Mouse (Mus musculus) cerebellum, adult 18-20 months (tissue): ENCODE results near the gene BC035044.
A peak's percentile ranks its signal among the peaks of the same experiment; 100 is the strongest.
"Not testable (repeated sequence)": the region's sequence is repeated elsewhere in the genome, so short reads cannot be mapped to it uniquely, and the experiment has no call there.

Source experiments
- DNase-seq, 2 experiments: peaks; one replicate each; pipeline ENCODE4 v3.0.0; 2021

Gene BC035044

DNA sequence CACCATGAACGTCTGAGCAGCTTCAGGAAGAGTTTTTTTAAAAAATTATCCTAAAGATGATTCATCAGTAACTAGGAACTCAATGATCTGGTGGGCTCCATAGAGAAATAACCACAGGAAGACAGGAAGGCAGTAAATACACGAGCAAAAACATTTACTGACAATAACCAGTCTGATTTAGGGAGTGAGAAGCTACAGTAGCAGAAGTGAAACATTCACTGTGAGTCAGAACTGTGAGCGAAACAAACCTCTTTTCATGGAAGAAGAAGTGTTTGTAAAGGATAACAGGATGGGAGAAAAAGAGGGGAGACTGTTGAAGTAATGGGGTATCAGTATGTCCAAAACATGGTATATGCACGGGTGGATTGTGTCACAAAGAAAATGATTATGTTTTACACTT is 61.1 kb downstream of the BC035044 start:
- no peak for DNase-seq

- DNase-seq, result no peak
These were observed 64.1 kb downstream of the BC035044 start for GRCm38 (mm10) chr6:128826781-128827180.

GRCm38 (mm10) chr6:128826132-128826531 is 64.8 kb downstream of the BC035044 start, which contains the start of the genes Gm44511 and Klrb1b:
Gene Gm44511, minus strand, starts transcription at chr6:128826315.
Gene Klrb1b, minus strand, starts transcription at chr6:128826331.
- no peak for DNase-seq

DNA sequence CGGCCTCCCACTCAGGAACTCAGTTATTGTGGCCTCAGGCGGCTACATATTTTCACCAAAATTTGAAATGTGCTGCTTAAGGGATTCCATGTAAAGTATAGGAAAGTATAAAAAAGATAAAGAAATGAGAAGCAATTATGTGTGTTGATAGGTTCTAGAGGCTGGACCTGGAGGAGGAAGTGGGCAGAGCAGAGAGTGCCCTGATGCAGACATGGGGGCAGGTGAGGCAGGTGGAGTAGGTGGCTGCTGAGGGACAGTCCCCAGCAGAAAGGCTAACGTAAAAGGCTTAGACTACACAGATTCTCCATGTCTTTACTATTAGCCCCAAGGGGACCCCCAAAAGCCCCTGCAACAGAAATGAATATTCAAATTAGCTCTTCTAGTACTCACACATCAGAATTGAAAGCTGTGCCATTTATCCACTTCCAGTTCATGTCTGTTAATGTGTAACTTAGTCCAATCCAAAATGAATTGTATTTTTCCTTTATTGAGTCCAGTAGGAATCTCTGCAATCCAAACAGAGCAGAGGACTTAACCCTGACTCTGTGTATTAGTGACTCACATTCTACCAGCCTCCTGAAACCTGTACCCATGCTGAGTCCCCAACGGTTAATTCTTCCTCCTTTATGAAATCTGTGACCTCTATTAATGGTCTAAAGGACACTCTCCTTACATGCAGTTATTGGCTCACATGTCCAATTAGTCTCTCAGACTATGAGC is 72.7 kb downstream of the BC035044 start:
- DNase-seq, result no peak

GRCm38 (mm10) chr6:128808532-128808931 is 82.4 kb downstream of the BC035044 start:
- no peak for DNase-seq

- DNase-seq, result no peak
These were observed 83.9 kb downstream of the BC035044 start for GRCm38 (mm10) chr6:128807021-128807420.

DNA sequence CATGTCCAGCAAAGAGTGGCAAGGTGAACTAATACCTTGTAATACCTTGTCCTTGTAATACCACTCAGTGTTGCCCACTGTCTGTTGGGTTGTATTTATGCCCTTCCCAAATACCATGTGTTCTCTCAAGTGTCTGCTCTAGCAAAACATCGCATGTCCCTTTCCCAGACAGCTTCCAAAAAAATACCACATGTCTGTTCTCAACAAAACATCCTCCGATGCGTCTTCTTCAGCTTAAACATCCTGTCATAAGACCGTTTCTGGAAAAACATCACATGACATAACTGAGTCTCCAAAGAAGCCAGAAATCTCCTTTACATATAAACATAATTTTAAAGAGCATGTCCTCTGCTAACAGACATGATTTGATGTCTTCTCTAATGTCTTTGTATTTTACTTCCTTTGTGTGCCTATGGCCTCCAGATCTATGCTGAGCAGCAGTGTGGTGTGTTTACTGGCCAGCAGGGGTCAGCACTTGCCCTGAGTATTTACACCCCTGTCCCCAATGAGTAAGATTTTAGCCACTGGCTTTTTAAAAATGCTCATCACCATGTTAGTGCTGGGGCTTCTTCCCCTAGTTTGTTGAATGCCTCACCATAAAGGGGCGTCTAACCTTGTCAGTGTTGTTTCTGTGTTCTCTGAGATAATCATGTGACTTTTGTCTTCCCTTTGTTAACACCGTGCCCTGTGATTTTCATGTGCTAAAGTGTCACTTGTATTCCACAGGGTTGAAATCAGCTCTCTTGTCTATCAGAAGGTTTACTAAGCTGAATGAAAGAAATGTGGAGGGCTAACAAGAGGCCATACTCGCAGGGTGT is 85.9 kb downstream of the BC035044 start:
- peak; percentile 67 to 70 for DNase-seq

GRCm38 (mm10) chr6:128802999-128803857 is 87.7 kb downstream of the BC035044 start:
- DNase-seq, result peak; percentile 96 to 97

- DNase-seq, result peak in 1 of 2 experiments; percentile 65
These were observed 88.4 kb downstream of the BC035044 start for GRCm38 (mm10) chr6:128802557-128802956.

DNA sequence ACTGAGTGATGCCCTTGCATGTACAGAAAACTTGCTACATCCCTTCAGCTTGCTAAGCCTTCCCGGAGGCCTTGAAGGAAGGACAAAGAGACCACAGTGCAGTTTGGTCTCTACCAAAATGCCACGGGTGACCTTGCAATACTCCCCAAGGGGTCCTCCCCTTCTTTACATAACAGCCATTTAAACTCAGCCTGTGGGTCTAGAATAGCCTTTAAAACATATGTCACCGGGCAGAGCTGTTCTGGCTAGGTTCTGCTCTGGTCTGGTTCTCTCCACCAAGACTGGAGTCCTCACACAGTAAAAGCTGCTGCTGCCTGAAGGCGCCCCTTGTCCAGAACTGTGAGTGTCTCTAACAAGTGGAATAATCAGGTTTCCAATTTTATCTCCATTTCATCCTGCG is 90.2 kb downstream of the BC035044 start:
- DNase-seq, result not testable (repeated sequence)

- DNase-seq, result no peak
These were observed 91.0 kb downstream of the BC035044 start for GRCm38 (mm10) chr6:128799896-128800270.

DNA sequence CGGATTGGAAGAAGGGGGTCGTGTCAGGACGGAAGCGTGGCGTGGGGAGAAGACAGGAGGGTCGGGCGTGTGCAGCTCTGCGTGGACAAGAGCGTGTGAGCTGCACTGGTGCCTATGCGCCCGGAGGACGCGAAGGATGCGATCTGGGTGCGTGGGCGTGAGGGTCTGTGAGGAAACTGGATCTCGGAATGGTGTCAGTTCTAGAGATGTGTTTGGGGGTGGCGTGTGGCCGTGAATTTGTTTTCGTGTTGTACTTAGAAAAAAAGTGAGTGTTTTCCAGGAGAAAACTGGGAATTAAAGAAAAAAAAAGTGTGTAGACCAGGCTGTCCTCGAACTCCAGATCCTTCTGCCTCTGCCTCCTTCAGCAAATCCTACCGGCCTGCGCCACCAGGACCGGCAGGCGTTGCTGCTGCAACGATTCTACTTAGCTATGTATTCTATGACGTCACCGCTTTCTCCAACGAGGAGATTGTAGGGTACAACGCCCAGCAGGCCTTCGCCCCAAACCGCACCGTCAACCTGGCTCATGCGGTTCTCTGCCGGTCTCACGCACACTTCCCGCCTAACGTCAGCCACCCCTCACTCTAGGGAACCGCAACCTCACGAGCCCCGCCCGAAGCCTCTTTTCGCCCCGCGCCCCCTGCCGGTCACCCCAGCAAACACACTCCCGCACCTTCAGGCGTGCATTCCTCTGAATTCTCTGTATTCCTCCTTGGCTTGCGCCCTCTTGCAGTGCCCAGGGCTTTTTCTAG is 91.6 kb downstream of the BC035044 start:
- peak; percentile 84 to 88 for DNase-seq
